Mouse (Mus musculus): Measurements from ENCODE around the gene Gm6096. TPM values are rescaled to one million over a fixed set of nuclear protein-coding genes. Genes with fewer than 3 reads are reported as not detected.
"Not testable (repeated sequence)": the region's sequence is repeated elsewhere in the genome, so short reads cannot be mapped to it uniquely, and the experiment has no call there.

Gm6096 gene
- 0.69 TPM in 1 of 2 replicates, not detected in the other for polyA plus RNA-seq (2014; fragmentation: Nextera tagmentation; extraction: Ambion mirVana)

DNA sequence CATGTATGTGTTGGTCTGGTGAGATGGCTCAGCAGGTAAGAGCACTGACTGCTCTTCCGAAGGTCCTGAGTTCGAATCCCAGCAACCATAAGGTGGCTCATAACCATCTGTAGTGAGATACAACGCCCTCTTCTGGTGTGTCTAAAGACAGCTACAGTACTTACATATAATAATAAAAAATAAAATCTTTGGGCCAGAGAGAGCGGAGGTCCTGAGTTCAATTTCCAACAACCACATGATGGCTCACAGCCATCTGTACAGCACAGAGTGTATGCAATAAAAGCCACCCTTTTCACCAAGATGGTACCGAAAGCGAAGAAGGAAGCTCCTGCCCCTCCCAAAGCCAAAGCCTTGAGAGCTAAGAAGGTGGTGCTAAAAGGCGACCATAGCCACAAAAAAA, at the start of gene Gm6096:
Gm6096 (plus strand) TSS at position 301 of the 400 bp plus-strand sequence.
- no peak for ATAC-seq (replicated peaks; ENCODE audit: low FRiP score, low TSS enrichment, low read depth)
- H3K9ac ChIP-seq (ENCODE audit: low read length), result no peak within 1 kb of the TSS
- H3K4me1 ChIP-seq (replicated peaks; ENCODE audit: control insufficient read depth, insufficient read depth, low read length), result no peaks in the 10 kb centered on the region
- H3K9me3 ChIP-seq (ENCODE audit: control insufficient read depth, low read length), result no peaks in the 10 kb centered on the region
- WGBS, result 94% methylated on average over 7 of the region's 7 CpGs
- no peaks in the 10 kb centered on the region for H3K27me3 ChIP-seq (replicated peaks; ENCODE audit: control insufficient read depth, insufficient read depth, low read length)
- peaks cover 69% of the 10 kb centered on the region for H3K36me3 ChIP-seq (ENCODE audit: control insufficient read depth, insufficient read depth, low read length)
- DNase-seq (ENCODE audit: low spot score), result no peak
- H3K4me2 ChIP-seq (ENCODE audit: low read length), result no peak within 1 kb of the TSS
- no peak within 1 kb of the TSS for H3K4me3 ChIP-seq (ENCODE audit: low read depth, low read length)
- H3K27ac ChIP-seq (ENCODE audit: low read depth), result no peak within 1 kb of the TSS

DNA sequence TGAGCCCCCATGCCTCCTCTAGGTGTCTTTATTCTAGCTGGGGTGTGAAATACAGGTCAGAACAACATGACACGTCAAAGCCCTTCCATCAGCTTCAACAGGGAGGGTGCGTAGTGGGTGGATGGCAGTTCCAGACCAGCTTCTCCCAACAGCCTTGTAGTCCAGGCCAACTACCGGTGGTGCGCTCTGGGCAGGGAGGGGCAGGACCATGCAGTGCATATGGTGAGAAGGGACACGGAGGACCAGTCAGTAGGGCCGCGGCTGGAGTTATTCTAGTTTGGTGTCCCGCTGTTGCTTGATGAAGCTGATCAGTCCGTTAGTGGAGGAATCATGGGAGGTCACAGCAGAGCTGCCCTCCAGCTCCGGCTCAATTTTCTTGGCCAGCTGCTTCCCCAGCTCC, 48.7 kb upstream of the Gm6096 start:
- H3K9ac ChIP-seq (ENCODE audit: low read length); H3K9me3 ChIP-seq (ENCODE audit: control insufficient read depth, low read length); H3K27me3 ChIP-seq (replicated peaks; ENCODE audit: control insufficient read depth, insufficient read depth, low read length); H3K4me2 ChIP-seq (ENCODE audit: low read length); H3K27ac ChIP-seq (ENCODE audit: low read depth); H3K4me1 ChIP-seq (replicated peaks; ENCODE audit: control insufficient read depth, insufficient read depth, low read length); H3K4me3 ChIP-seq (ENCODE audit: low read depth, low read length); DNase-seq (ENCODE audit: low spot score); ATAC-seq (replicated peaks; ENCODE audit: low FRiP score, low TSS enrichment, low read depth): not testable (repeated sequence)
- peaks cover 66% of the 10 kb centered on the region for H3K36me3 ChIP-seq (ENCODE audit: control insufficient read depth, insufficient read depth, low read length)
- 93% methylated on average over 10 of the region's 10 CpGs for WGBS

DNA sequence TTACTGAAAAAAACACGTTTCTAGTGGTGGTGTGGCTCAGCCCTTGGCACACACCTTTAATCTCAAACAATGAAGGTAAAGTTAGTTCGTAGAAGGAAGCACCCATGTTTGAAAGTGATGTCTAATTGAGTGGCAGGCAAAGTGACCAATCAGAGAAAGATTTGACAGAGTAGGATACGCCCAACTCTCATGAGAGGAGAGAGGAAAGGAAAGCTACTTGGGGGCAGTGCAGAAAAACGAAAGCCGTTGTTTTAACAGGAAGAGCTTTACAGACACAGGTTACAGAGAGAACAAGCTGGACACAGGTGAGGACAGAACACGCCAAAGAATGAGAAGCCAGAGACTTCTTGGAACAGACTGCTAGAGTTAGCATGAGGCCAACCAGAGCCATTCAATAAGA, 44.5 kb upstream of the Gm6096 start:
- H3K4me2 ChIP-seq (ENCODE audit: low read length), result no peak overlapping the region
- DNase-seq (ENCODE audit: low spot score) (no peak), ATAC-seq (replicated peaks; ENCODE audit: low FRiP score, low TSS enrichment, low read depth) (no peak)
- H3K4me3 ChIP-seq (ENCODE audit: low read depth, low read length), result no peak overlapping the region
- no peaks in the 10 kb centered on the region for H3K9me3 ChIP-seq (ENCODE audit: control insufficient read depth, low read length)
- H3K27ac ChIP-seq (ENCODE audit: low read depth), result no peak overlapping the region
- no peaks in the 10 kb centered on the region for H3K4me1 ChIP-seq (replicated peaks; ENCODE audit: control insufficient read depth, insufficient read depth, low read length)
- no peak overlapping the region for H3K9ac ChIP-seq (ENCODE audit: low read length)
- no peaks in the 10 kb centered on the region for H3K27me3 ChIP-seq (replicated peaks; ENCODE audit: control insufficient read depth, insufficient read depth, low read length)
- WGBS, result 93% methylated on average over 6 of the region's 6 CpGs
- peaks cover 98% of the 10 kb centered on the region for H3K36me3 ChIP-seq (ENCODE audit: control insufficient read depth, insufficient read depth, low read length)

DNA sequence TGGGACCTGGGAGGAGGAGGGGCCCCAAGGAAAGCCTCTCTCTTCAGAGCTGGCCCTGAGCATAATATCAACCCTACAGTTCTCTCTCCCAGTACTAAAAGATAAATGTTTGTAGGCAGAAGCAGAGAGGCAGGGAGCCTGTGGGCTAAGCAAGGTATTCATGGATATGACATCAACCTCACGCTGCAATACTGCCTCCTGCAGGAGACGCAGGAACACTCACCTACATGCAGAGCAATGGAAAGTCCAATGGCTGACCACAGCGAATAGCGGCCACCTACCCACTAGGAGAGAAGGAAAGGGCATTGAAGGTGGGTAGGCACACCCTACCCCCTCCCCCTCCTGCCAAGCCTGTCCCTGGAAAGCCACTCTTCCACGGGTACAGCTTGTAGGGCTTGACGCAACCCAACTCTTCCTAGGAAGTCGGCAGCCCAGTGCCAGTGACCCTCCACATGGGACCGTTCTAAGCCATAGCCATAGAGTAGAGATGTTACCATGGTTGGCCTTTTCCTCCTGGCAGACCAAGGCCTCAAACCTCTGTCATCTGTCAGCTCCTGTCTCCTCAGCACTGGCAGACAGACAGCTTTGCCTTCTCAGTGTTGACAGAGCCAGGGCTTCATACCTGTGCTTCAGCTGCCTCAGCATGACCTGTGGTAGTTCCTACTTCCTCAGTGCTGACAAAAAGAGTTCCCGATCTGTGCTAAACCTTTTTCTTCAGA, 42.7 kb upstream of the Gm6096 start:
- H3K4me2 ChIP-seq (ENCODE audit: low read length), result no peak overlapping the region
- ATAC-seq (replicated peaks; ENCODE audit: low FRiP score, low TSS enrichment, low read depth), result no peak
- no peak overlapping the region for H3K4me3 ChIP-seq (ENCODE audit: low read depth, low read length)
- no peak overlapping the region for H3K27ac ChIP-seq (ENCODE audit: low read depth)
- DNase-seq (ENCODE audit: low spot score), result no peak
- H3K36me3 ChIP-seq (ENCODE audit: control insufficient read depth, insufficient read depth, low read length), result peaks cover 98% of the 10 kb centered on the region
- no peaks in the 10 kb centered on the region for H3K4me1 ChIP-seq (replicated peaks; ENCODE audit: control insufficient read depth, insufficient read depth, low read length)
- WGBS, result 92% methylated on average over 9 of the region's 9 CpGs
- H3K27me3 ChIP-seq (replicated peaks; ENCODE audit: control insufficient read depth, insufficient read depth, low read length), result no peaks in the 10 kb centered on the region
- H3K9me3 ChIP-seq (ENCODE audit: control insufficient read depth, low read length), result no peaks in the 10 kb centered on the region
- H3K9ac ChIP-seq (ENCODE audit: low read length), result no peak overlapping the region

DNA sequence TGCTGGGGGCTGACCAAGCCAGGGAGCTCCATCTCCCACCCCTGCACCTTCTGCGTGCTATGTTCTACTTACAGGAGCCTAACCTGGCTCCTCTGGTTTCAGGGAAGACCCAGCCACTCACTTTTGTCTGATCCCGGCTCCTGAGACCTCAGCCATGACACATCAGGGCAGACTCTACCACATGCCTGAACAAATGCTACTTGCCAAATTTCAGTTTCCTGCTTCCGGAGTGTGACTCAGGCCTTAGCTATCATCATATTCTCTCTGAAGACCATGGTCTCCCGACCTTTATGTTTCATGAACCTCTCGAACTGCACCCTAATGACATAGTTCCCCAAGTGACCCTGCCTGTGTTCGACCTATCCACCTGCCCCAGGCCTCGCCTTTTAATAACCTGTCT, 37.6 kb upstream of the Gm6096 start:
- H3K36me3 ChIP-seq (ENCODE audit: control insufficient read depth, insufficient read depth, low read length), result peaks cover 98% of the 10 kb centered on the region

DNA sequence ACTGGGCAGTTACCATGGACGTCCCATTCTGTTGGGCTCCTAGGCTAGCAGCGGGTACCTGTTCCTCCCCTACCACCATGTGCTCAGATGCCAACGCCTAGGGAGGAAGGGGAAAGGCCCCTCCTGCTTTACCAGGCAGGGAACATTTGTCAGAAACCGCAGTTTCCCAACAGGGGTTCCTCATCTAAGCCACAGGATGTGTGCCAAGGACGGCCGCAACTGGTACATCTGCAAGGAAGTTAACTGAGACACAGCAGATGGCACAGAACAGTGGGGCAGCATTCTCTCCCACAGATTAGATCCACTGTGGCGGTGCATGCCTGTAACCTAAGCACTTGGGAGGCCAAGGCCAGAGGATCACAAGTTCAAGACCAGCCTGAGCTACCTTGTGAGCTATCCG, 36.2 kb upstream of the Gm6096 start:
- ATAC-seq (replicated peaks; ENCODE audit: low FRiP score, low TSS enrichment, low read depth) (no peak), DNase-seq (ENCODE audit: low spot score) (no peak)
- H3K9ac ChIP-seq (ENCODE audit: low read length), result no peak overlapping the region
- WGBS, result 92% methylated on average over 8 of the region's 8 CpGs
- peaks cover 98% of the 10 kb centered on the region for H3K36me3 ChIP-seq (ENCODE audit: control insufficient read depth, insufficient read depth, low read length)
- H3K9me3 ChIP-seq (ENCODE audit: control insufficient read depth, low read length), result no peaks in the 10 kb centered on the region
- no peak overlapping the region for H3K4me3 ChIP-seq (ENCODE audit: low read depth, low read length)
- no peak overlapping the region for H3K4me2 ChIP-seq (ENCODE audit: low read length)
- H3K27me3 ChIP-seq (replicated peaks; ENCODE audit: control insufficient read depth, insufficient read depth, low read length), result no peaks in the 10 kb centered on the region
- H3K4me1 ChIP-seq (replicated peaks; ENCODE audit: control insufficient read depth, insufficient read depth, low read length), result no peaks in the 10 kb centered on the region
- H3K27ac ChIP-seq (ENCODE audit: low read depth), result no peak overlapping the region

More for the DNA sequence above, 37.6 kb upstream of the Gm6096 start:
- 88% methylated on average over 7 of the region's 7 CpGs for WGBS
- Histone ChIP-seq H3K4me1 (replicated peaks; ENCODE audit: control insufficient read depth, insufficient read depth, low read length) (no peaks in the 10 kb centered on the region), H3K4me2 (ENCODE audit: low read length) (no peak overlapping the region), H3K27me3 (replicated peaks; ENCODE audit: control insufficient read depth, insufficient read depth, low read length) (no peaks in the 10 kb centered on the region), H3K9me3 (ENCODE audit: control insufficient read depth, low read length) (no peaks in the 10 kb centered on the region), H3K27ac (ENCODE audit: low read depth) (no peak overlapping the region), H3K4me3 (ENCODE audit: low read depth, low read length) (no peak overlapping the region), H3K9ac (ENCODE audit: low read length) (no peak overlapping the region)
- no peak for DNase-seq (ENCODE audit: low spot score)
- no peak for ATAC-seq (replicated peaks; ENCODE audit: low FRiP score, low TSS enrichment, low read depth)

DNA sequence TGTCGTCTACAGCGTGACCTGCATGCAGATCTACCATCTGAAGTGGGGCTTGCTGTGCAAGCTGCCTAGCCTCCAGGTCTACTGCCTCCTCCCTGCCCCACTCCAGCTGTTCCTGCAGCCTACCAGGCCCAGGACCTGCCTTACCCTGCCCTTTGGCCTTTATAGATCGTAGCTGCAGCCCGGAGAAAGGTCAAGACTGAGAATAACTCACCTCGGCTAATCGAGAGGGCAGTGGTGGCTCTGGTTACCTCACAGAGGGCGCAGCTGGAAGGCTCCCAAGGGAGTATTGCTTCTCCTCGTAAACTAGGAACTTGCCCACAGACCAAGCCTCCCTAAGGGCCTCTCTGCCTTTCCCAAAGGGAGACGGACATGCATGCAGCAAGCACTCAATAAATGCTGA, 35.4 kb upstream of the Gm6096 start:
- 89% methylated on average over 9 of the region's 9 CpGs for WGBS
- Histone ChIP-seq H3K4me2 (ENCODE audit: low read length) (no peak overlapping the region), H3K9me3 (ENCODE audit: control insufficient read depth, low read length) (no peaks in the 10 kb centered on the region), H3K9ac (ENCODE audit: low read length) (no peak overlapping the region), H3K27me3 (replicated peaks; ENCODE audit: control insufficient read depth, insufficient read depth, low read length) (no peaks in the 10 kb centered on the region), H3K4me3 (ENCODE audit: low read depth, low read length) (no peak overlapping the region), H3K4me1 (replicated peaks; ENCODE audit: control insufficient read depth, insufficient read depth, low read length) (no peaks in the 10 kb centered on the region), H3K36me3 (ENCODE audit: control insufficient read depth, insufficient read depth, low read length) (peaks cover 98% of the 10 kb centered on the region), H3K27ac (ENCODE audit: low read depth) (no peak overlapping the region)
- ATAC-seq (replicated peaks; ENCODE audit: low FRiP score, low TSS enrichment, low read depth), result no peak
- DNase-seq (ENCODE audit: low spot score), result no peak

DNA sequence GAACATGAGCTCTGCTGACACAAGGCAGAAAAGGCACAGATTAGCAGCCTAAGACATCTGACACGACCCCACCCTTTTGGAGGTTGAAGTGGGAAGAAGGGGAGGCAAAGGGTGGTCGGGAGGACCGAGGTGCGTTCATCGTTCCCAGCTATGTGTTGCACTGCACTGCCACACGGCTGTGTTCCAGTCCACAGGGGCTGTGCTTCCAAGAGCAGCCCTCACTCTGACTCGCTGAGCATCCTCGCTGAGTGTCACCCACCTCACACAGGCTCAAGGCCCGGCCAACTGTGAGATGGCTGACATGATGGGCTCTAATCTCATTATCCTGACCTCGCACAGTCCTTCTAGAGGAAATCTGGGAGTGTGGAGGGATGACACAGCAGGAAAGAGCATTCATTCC, 34.4 kb upstream of the Gm6096 start:
- no peak for ATAC-seq (replicated peaks; ENCODE audit: low FRiP score, low TSS enrichment, low read depth)
- H3K9ac ChIP-seq (ENCODE audit: low read length), result no peak overlapping the region
- H3K27me3 ChIP-seq (replicated peaks; ENCODE audit: control insufficient read depth, insufficient read depth, low read length), result no peaks in the 10 kb centered on the region
- no peaks in the 10 kb centered on the region for H3K4me1 ChIP-seq (replicated peaks; ENCODE audit: control insufficient read depth, insufficient read depth, low read length)
- H3K27ac ChIP-seq (ENCODE audit: low read depth), result no peak overlapping the region
- H3K4me2 ChIP-seq (ENCODE audit: low read length), result no peak overlapping the region
- H3K4me3 ChIP-seq (ENCODE audit: low read depth, low read length), result no peak overlapping the region
- no peak for DNase-seq (ENCODE audit: low spot score)
- H3K9me3 ChIP-seq (ENCODE audit: control insufficient read depth, low read length), result no peaks in the 10 kb centered on the region
- WGBS, result 92% methylated on average over 10 of the region's 10 CpGs
- peaks cover 97% of the 10 kb centered on the region for H3K36me3 ChIP-seq (ENCODE audit: control insufficient read depth, insufficient read depth, low read length)

DNA sequence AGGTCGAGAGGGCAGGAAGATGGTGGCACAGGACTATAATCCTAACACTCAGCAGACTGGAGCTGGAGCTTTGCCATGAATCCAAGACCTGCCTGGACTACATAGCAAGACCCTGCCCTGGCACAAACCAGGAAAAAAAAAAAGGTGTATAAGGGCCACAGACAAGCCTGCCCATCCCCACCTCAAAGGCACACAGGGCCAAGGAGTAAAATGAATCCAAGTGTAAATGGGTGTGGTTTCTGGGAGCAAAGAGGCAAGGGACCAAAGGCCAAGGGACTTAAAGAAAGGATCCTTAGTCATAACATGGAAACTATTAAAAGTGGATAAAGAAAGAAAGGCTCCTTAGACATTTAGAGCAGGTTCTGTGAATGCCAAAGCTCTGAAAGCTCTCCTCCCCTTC, 32.3 kb upstream of the Gm6096 start:
- Histone ChIP-seq H3K9ac (ENCODE audit: low read length) (no peak overlapping the region), H3K4me1 (replicated peaks; ENCODE audit: control insufficient read depth, insufficient read depth, low read length) (no peaks in the 10 kb centered on the region), H3K27ac (ENCODE audit: low read depth) (no peak overlapping the region), H3K9me3 (ENCODE audit: control insufficient read depth, low read length) (no peaks in the 10 kb centered on the region), H3K36me3 (ENCODE audit: control insufficient read depth, insufficient read depth, low read length) (peaks cover 97% of the 10 kb centered on the region), H3K27me3 (replicated peaks; ENCODE audit: control insufficient read depth, insufficient read depth, low read length) (no peaks in the 10 kb centered on the region), H3K4me2 (ENCODE audit: low read length) (no peak overlapping the region), H3K4me3 (ENCODE audit: low read depth, low read length) (no peak overlapping the region)
- WGBS, result 74% methylated on average over 1 of the region's 1 CpGs
- DNase-seq (ENCODE audit: low spot score), result no peak
- ATAC-seq (replicated peaks; ENCODE audit: low FRiP score, low TSS enrichment, low read depth), result no peak

Data from intestine, embryonic 14.5 days (tissue).